Mouse (Mus musculus) neural tube, embryonic 13.5 days (tissue): ENCODE results near the gene Itpkb. TPM values are rescaled to one million over a fixed set of nuclear protein-coding genes. Genes with fewer than 3 reads are reported as not detected.

ENCODE experiments used
- ATAC-seq: fragments of 200-750 bp; cut with Nextera tagmentation; 2 replicates; pipeline ENCODE4 v1.8.0; 2017; ENCODE audit warnings: low read depth, mild to moderate bottlenecking, moderate TSS enrichment, moderate library complexity
- H3K27ac ChIP-seq: fragments of 300-500 bp; sonication (generic); replicated peaks from 2 replicates; pipeline ENCODE4 v1.5.1; 2015; ENCODE audit warnings: moderate library complexity, mild to moderate bottlenecking, inconsistent platforms
- H3K27me3 ChIP-seq: fragments of 300-500 bp; sonication (generic); 2 replicates; pipeline ENCODE4 v1.6.1; 2015; ENCODE audit warnings: mild to moderate bottlenecking, inconsistent platforms
- H3K36me3 ChIP-seq: fragments of 300-500 bp; sonication (generic); 2 replicates; pipeline ENCODE4 v1.6.1; 2015; ENCODE audit warnings: mild to moderate bottlenecking, inconsistent platforms
- H3K4me1 ChIP-seq: fragments of 300-500 bp; sonication (generic); replicated peaks from 2 replicates; pipeline ENCODE4 v1.6.1; 2015; ENCODE audit warnings: inconsistent platforms
- H3K4me2 ChIP-seq: fragments of 300-500 bp; sonication (generic); 2 replicates; pipeline ENCODE4 v1.6.1; 2015; ENCODE audit warnings: inconsistent platforms, mild to moderate bottlenecking, moderate library complexity
- H3K4me3 ChIP-seq: fragments of 300-500 bp; sonication (generic); 2 replicates; pipeline ENCODE4 v1.5.1; 2015; ENCODE audit warnings: mild to moderate bottlenecking, inconsistent platforms
- H3K9ac ChIP-seq: fragments of 300-500 bp; sonication (generic); 2 replicates; pipeline ENCODE4 v1.6.1; 2015; ENCODE audit warnings: moderate library complexity, mild to moderate bottlenecking, inconsistent platforms
- H3K9me3 ChIP-seq: fragments of 300-500 bp; sonication (generic); 2 replicates; pipeline ENCODE4 v1.6.1; 2016; ENCODE audit warnings: inconsistent platforms
- WGBS: fragments of 180-500 bp; shearing (Covaris S2); methylation state at CpG from one replicate; pipeline ENCODE4 v1.1.7; 2015; 5-methylcytosine and 5-hydroxymethylcytosine counted together
- polyA plus RNA-seq: library from polyadenylated mRNA; unstranded; fragments of >200 nt; fragmentation: Nextera tagmentation; extraction: Ambion mirVana; gene quantifications from 2 replicates; pipeline ENCODE4 v1.2.1, GENCODE M21; 2015

The Itpkb gene
- polyA plus RNA-seq, 1 experiment from 2014 or later: 3.9 TPM

DNA sequence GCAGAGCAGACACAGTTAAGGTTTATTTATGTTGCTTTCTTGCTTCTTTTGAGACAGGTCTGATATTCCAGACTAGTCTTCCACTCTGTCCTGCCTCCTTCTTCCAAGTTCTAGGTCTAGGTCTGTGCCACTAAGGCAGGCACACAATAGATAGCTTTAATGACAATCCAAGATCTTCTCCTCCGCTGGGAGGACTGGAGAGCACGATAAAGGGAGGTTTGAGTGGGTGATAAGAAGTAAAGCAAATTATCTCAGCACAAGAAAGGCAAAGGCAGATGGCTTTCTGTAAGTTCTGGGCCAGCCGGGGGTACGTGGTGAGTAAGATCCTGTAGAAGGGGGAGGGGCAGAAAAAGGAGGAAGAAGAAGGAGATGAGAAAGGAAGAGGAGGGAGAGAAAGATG, 12.8 kb upstream of the Itpkb start:
- no peak overlapping the region for H3K27ac ChIP-seq
- 86% methylated on average over 4 of the region's 4 CpGs for WGBS
- H3K4me3 ChIP-seq: no peak overlapping the region
- no peaks in the 10 kb centered on the region for H3K9me3 ChIP-seq
- peaks cover 29% of the 10 kb centered on the region for H3K4me1 ChIP-seq
- H3K4me2 ChIP-seq: no peak overlapping the region
- H3K9ac ChIP-seq: no peak overlapping the region
- no peaks in the 10 kb centered on the region for H3K27me3 ChIP-seq
- H3K36me3 ChIP-seq: no peaks in the 10 kb centered on the region
- no peak for ATAC-seq

DNA sequence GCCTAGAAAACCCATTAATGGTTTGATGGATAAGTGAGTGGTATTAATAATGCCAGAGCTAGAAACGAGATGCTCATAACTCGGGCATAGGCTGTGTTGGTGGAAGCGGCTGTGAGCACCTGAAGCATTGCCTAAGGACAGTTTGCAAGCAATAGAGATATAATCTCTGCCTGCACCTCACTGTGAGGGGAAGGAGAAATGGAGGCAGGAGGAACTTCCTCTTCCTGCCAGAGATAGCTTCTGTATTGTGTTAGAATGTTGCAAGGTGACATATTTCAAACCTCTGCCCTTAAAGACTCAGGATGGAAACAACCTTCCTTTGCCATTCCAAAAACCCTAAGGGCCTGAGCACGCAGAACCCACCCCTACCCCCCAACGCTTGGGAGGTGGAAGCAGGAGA, 11.9 kb upstream of the Itpkb start:
- H3K4me3 ChIP-seq: no peak overlapping the region
- H3K27ac ChIP-seq: no peak overlapping the region
- no peaks in the 10 kb centered on the region for H3K9me3 ChIP-seq
- no peak overlapping the region for H3K4me2 ChIP-seq
- WGBS: 87% methylated on average over 5 of the region's 5 CpGs
- ATAC-seq: no peak
- H3K9ac ChIP-seq: no peak overlapping the region
- H3K4me1 ChIP-seq: peaks cover 19% of the 10 kb centered on the region
- no peaks in the 10 kb centered on the region for H3K27me3 ChIP-seq
- no peaks in the 10 kb centered on the region for H3K36me3 ChIP-seq

DNA sequence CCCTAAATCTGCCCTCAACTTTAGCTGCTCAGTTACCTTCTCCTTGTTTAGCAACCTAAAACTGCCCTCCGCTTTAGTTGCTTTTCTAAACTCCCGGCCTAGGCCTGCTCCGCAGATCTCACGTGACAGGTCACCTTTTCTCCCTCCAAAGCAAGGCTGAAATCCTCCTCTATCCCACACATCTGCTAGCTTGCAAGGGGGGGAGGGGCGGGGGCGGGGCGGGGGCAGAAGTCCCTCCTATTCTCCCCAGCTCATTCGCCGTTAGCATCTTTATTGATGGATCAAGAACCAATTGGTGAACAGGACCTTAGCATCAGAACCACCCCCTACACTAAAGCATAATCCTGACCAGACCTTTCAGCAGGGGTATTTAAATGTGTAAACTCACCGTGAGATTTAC, 10.4 kb upstream of the Itpkb start:
- H3K4me3 ChIP-seq: no peak overlapping the region
- H3K36me3 ChIP-seq: no peaks in the 10 kb centered on the region
- no peak overlapping the region for H3K9ac ChIP-seq
- H3K9me3 ChIP-seq: no peaks in the 10 kb centered on the region
- 12% methylated on average over 10 of the region's 10 CpGs for WGBS
- H3K4me2 ChIP-seq: no peak overlapping the region
- no peak overlapping the region for H3K27ac ChIP-seq
- 0 out of 2 replicates have a peak, but pooled peaks cover 4% of the 10 kb centered on the region for H3K4me1 ChIP-seq
- no peaks in the 10 kb centered on the region for H3K27me3 ChIP-seq
- ATAC-seq: no peak

DNA sequence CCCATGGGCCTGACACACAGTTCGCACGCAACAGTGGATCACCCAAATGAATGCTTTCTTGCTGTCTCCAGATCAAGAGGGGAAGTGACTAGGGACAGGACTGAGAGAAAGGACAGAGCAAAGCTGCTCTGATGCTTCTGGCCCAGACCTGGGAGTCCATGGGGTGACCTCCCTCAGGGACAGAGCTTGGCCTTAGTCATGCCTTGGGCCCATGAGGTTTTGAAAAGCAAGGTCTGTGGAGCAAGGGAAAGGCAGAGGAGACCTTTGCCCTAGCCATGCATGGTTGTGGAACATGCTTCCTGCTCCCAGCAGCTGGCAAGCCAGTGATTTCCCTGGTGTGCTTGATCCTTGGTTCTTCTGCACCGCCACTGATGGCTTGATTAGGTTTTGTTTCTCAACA, 7.4 kb upstream of the Itpkb start:
- Histone ChIP-seq H3K4me3 (no peak overlapping the region), H3K4me1 (0 out of 2 replicates have a peak, but pooled peaks cover 4% of the 10 kb centered on the region), H3K27ac (no peak overlapping the region), H3K4me2 (no peak overlapping the region), H3K9me3 (no peaks in the 10 kb centered on the region), H3K36me3 (no peaks in the 10 kb centered on the region), H3K27me3 (no peaks in the 10 kb centered on the region), H3K9ac (no peak overlapping the region)
- WGBS: 89% methylated on average over 3 of the region's 3 CpGs
- no peak for ATAC-seq

DNA sequence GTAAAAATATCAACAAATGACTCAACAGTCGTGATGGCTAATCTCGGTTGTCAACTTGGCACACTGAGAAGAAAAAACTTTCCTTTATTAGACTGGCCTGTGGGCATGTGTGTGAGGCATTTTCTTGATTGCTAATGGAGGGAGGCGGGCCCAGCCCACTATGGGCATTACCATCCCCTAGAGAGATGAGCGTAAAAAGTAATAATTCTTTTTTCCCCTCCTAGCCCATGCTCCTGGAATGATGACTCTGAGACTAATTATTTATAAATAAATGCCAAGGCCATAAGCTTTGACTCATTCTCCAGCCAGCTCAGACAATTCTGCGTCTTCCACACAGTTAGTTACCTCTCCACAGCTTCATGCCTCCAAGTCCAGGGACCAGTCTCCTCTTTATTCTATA, 6.8 kb upstream of the Itpkb start:
- Histone ChIP-seq H3K4me1 (0 out of 2 replicates have a peak, but pooled peaks cover 4% of the 10 kb centered on the region), H3K36me3 (no peaks in the 10 kb centered on the region), H3K4me3 (no peak overlapping the region), H3K9ac (no peak overlapping the region), H3K4me2 (no peak overlapping the region), H3K9me3 (no peaks in the 10 kb centered on the region), H3K27ac (no peak overlapping the region), H3K27me3 (peaks cover 2% of the 10 kb centered on the region)
- WGBS: 86% methylated on average over 5 of the region's 5 CpGs
- no peak for ATAC-seq

DNA sequence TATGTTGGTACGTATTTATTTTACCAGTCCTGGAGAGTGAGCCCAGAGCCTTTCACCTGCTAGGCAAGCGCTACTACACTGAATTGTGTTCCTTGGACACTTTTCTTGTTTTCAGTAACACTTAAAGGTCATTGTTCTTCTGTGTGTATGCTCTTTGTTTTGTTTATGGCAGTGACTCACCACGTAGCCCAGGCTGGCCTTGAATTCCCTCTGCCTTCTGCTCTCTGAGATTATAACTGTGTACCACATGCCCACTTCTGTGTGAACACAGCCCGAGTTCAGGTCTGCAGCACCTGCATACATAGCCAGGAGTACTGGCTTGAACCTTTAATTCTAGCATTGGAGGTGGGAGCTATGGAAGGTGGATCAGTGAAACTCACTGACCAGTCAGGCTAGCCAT, 6.0 kb upstream of the Itpkb start:
- Histone ChIP-seq H3K36me3 (no peaks in the 10 kb centered on the region), H3K9me3 (no peaks in the 10 kb centered on the region), H3K27me3 (peaks cover 10% of the 10 kb centered on the region), H3K4me3 (no peak overlapping the region), H3K27ac (no peak overlapping the region), H3K4me1 (peaks cover 6% of the 10 kb centered on the region; the same call in 1 of the 2 replicates), H3K9ac (no peak overlapping the region), H3K4me2 (no peak overlapping the region)
- ATAC-seq: no peak
- WGBS: 83% methylated on average over 4 of the region's 4 CpGs

DNA sequence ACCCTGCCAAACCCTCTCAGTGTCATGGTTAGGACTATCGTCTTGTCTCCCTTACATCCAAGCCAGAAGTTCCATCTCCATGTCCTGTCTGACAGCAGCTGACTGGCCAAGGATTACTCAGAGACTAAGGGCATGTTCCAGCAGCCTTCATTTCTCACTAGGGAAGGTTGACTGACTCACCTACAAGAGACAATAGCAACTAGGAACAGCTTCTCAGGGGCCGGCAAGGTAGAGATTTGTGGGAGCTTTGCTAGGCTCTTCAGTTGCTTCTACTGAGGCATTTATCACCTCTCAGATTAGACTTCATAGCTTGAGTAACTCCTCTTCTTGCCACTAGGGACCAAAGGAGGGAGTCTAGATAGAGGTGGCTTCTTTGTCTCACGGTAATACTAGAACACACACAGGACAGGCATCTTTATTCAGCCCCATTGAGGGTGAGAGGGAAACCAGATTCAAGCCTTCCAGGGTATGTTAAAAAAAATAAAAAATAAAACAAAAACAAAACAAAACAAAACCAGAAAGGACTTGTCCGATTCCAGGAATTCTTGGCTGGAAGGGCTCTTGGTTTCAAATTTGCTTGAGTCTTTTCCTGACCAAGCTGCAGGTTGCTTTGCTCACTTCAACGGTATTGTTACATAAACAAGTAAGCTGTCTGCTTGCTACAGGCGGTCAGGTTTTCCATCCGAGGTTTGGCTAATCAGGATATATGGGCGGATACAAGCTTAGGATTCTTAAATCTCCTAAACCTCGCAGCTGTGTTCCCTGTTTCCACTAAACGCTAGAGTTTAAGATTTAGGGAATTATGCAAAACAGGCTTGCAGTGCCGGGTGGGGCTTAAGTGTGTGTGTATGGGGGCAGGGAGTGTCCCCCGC, 1.3 kb upstream of the Itpkb start:
- no peak overlapping the region for H3K9ac ChIP-seq
- H3K4me2 ChIP-seq: peak overlapping the region; percentile 93
- H3K9me3 ChIP-seq: no peaks in the 10 kb centered on the region
- no peaks in the 10 kb centered on the region for H3K36me3 ChIP-seq
- no peak for ATAC-seq
- whole genome bisulfite sequencing: 22% methylated on average over 12 of the region's 12 CpGs
- H3K27me3 ChIP-seq: peaks cover 51% of the 10 kb centered on the region
- H3K4me3 ChIP-seq: 0 out of 2 replicates have a peak overlapping the region, but pooled peaks have one; percentile 55
- peaks cover 47% of the 10 kb centered on the region for H3K4me1 ChIP-seq
- no peak overlapping the region for H3K27ac ChIP-seq

DNA sequence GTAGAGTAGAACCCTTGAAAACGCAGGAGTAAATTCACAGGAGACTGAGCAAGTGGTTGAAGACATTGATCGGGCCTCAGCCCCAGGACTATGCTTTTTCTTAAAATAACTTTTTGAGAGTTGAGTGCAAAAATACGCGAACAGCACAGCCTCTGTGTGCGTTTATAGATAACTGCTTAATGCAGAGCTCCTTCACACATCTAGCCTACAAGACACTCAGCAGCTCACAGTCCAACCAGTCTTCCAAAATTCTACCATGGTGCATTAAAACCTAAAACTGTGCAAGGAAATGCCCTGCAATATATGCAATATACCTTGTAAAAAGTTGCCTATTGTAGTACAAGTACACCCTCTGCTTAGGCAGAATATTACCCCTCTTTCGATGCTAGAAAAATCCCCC, 579 bp upstream of the Itpkb start:
- Histone ChIP-seq H3K4me1 (peaks cover 52% of the 10 kb centered on the region), H3K27me3 (peaks cover 56% of the 10 kb centered on the region), H3K9me3 (no peaks in the 10 kb centered on the region), H3K4me3 (0 out of 2 replicates have a peak overlapping the region, but pooled peaks have one; percentile 55), H3K9ac (peak overlapping the region; percentile 34; the same call in 1 of the 2 replicates), H3K36me3 (no peaks in the 10 kb centered on the region), H3K27ac (no peak overlapping the region), H3K4me2 (peak overlapping the region; percentile 93)
- ATAC-seq: no peak
- 21% methylated on average over 6 of the region's 6 CpGs for WGBS

DNA sequence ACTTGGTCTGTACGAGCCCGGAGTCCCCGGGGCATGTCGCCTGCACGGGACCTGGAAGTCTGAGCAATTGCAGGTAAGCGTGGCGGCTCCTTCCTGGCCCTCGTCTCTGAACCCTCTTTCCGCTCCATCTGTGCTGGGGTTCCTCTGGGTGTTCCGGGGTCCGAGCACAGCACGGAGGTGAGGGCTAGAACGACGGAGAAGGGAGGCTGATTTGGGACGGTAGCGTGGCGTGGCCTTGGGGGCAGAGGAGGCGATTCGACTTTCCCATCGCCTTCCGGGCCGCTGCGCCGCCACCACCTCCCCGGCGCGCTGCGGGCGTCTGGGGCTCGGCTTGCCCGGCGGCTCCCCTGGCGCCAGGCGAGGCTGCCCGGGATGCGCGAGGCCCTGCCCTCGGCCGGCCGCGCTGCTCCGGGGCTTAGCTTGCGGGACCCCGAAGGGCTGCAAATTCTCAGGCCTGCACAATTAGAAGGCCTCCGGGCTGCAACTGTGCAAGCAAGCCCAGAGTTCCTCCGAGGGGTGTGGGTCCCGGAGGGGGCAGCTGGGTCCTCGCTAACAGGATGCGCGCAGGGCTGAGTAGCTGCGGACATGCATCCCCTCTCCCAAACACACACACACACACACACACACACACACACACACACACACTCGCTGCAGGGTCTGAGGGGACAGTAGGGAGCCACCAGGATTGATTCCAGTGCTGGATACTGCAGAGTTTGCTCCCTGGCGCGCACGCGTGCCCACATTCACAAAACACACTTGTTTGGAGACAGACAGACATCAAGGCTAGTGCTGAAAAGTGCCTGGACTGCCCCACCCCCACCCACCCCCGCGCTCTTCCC, 641 bp downstream of the Itpkb start:
- Histone ChIP-seq H3K27ac (peak overlapping the region; percentile 79), H3K4me1 (peaks cover 64% of the 10 kb centered on the region), H3K4me2 (peak overlapping the region; percentile 93), H3K9ac (peak overlapping the region; percentile 86), H3K36me3 (no peaks in the 10 kb centered on the region), H3K27me3 (peaks cover 59% of the 10 kb centered on the region), H3K4me3 (peak overlapping the region; percentile 55), H3K9me3 (no peaks in the 10 kb centered on the region)
- ATAC-seq: peak; percentile 61
- WGBS: under 1% methylated on average over 58 of the region's 58 CpGs

DNA sequence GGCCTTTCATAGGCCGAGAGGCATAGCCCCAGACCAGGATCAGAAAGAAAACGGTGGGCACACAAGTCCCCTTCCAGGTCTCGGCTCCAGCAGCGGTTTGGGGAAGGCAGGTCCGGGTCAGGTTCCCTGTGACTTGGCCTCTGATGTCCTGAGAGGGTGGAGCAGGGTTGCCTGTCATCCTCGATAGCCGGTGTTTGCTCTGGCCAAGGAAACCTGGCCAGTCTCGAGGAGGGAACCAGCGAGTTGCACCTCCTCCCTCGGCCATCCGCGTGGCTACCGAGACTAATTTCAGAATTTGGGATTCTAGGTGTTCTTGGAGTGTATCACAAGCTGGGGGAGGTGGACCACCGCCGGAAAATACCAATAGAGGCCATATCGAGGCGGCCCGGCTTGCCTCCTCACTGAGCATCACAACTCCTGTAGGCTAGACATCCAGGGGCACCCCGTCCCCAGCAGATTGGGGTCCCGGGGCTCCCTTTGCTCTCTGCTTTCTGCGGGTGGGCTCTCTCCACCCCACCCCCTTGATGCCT, 1.3 kb downstream of the Itpkb start:
- Histone ChIP-seq H3K36me3 (no peaks in the 10 kb centered on the region), H3K27me3 (peaks cover 59% of the 10 kb centered on the region), H3K9ac (peak overlapping the region; percentile 86), H3K4me1 (peaks cover 71% of the 10 kb centered on the region), H3K27ac (peak overlapping the region; percentile 79; the same call in 1 of the 2 replicates), H3K4me2 (peak overlapping the region; percentile 93), H3K9me3 (no peaks in the 10 kb centered on the region), H3K4me3 (peak overlapping the region; percentile 55)
- under 1% methylated on average over 21 of the region's 21 CpGs for WGBS
- peak; percentile 15; the same call in 1 of the 2 replicates for ATAC-seq

DNA sequence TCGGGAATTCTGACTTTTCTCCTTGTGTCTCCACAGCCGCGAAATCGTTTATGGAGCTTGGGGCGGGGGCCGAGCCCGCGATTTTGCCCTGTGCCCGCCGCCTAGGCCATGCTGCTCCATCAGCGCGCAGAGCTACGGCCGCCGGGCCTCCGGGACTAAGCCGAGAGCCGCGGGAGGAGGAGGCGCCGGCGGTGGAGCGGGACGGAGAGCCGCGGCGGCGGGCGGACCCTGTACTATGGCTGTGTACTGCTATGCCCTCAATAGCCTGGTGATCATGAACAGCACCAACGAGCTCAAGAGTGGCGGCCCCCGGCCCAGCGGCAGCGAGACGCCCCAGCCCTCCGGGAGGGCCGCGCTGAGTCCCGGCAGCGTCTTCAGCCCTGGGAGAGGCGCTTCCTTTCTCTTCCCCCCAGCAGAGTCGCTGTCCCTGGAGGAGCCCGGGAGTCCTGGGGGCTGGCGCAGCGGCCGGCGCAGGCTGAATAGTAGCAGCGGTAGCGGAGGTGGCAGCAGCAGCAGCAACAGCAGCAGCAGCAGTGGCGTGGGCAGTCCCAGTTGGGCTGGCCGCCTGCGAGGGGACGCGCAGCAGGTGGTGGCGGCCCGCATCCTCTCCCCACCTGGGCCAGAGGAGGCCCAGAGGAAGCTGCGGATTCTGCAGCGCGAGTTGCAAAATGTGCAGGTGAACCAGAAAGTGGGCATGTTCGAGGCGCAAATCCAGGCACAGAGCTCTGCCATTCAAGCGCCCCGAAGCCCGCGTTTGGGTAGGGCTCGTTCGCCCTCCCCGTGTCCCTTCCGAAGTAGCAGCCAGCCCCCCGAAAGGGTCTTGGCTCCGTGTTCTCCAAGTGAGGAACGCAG, 2.0 kb downstream of the Itpkb start:
- peak overlapping the region; percentile 86 for H3K9ac ChIP-seq
- peaks cover 59% of the 10 kb centered on the region for H3K27me3 ChIP-seq
- peak overlapping the region; percentile 55 for H3K4me3 ChIP-seq
- H3K4me1 ChIP-seq: peaks cover 72% of the 10 kb centered on the region
- H3K4me2 ChIP-seq: peak overlapping the region; percentile 93
- ATAC-seq: peak; percentile 62; the same call in 1 of the 2 replicates
- WGBS: 1% methylated on average over 72 of the region's 72 CpGs
- peak overlapping the region; percentile 79 for H3K27ac ChIP-seq
- H3K36me3 ChIP-seq: no peaks in the 10 kb centered on the region
- H3K9me3 ChIP-seq: no peaks in the 10 kb centered on the region
